Mouse (Mus musculus): ENCODE measurements around the gene Armc5. TPM values are rescaled to one million over a fixed set of nuclear protein-coding genes. Genes with fewer than 3 reads are reported as not detected.

The Armc5 gene
- polyA plus RNA-seq, 1 experiment from 2014 or later, result 12.8 TPM

- Histone ChIP-seq H3K4me2 (no peak overlapping the region), H3K9me3 (no peaks in the 10 kb centered on the region), H3K36me3 (peaks cover 15% of the 10 kb centered on the region), H3K9ac (no peak overlapping the region), H3K4me3 (no peak overlapping the region), H3K4me1 (peaks cover 10% of the 10 kb centered on the region), H3K27me3 (replicated peaks) (no peaks in the 10 kb centered on the region), H3K27ac (replicated peaks) (no peak overlapping the region)
- WGBS, result 63% methylated on average over 13 of the region's 13 CpGs
- no peak for ATAC-seq (ENCODE audit: extremely low read depth, insufficient number of reproducible peaks, low FRiP score, low TSS enrichment)
Measured at GRCm38 (mm10) chr7:128267391-128267790, 30.2 kb downstream of the Armc5 start.

- no peak for ATAC-seq (ENCODE audit: extremely low read depth, insufficient number of reproducible peaks, low FRiP score, low TSS enrichment)
- no peak overlapping the region for H3K4me2 ChIP-seq
- no peaks in the 10 kb centered on the region for H3K9me3 ChIP-seq
- H3K4me3 ChIP-seq, result no peak overlapping the region
- WGBS, result 80% methylated on average over 7 of the region's 7 CpGs
- H3K4me1 ChIP-seq, result peaks cover 10% of the 10 kb centered on the region
- H3K27ac ChIP-seq (replicated peaks), result no peak overlapping the region
- peaks cover 19% of the 10 kb centered on the region for H3K36me3 ChIP-seq
- no peak overlapping the region for H3K9ac ChIP-seq
- H3K27me3 ChIP-seq (replicated peaks), result no peaks in the 10 kb centered on the region
Measured at GRCm38 (mm10) chr7:128267813-128268212, 30.7 kb downstream of the Armc5 start.

GRCm38 (mm10) chr7:128270431-128270850 is 33.3 kb downstream of the Armc5 start:
- H3K4me1 ChIP-seq, result peaks cover 10% of the 10 kb centered on the region
- WGBS, result 30% methylated on average over 13 of the region's 13 CpGs
- ATAC-seq (ENCODE audit: extremely low read depth, insufficient number of reproducible peaks, low FRiP score, low TSS enrichment), result peak; percentile 47
- H3K4me3 ChIP-seq, result no peak overlapping the region
- H3K4me2 ChIP-seq, result peak overlapping the region; percentile 45
- no peaks in the 10 kb centered on the region for H3K27me3 ChIP-seq (replicated peaks)
- H3K36me3 ChIP-seq, result peaks cover 45% of the 10 kb centered on the region
- H3K9me3 ChIP-seq, result no peaks in the 10 kb centered on the region
- H3K27ac ChIP-seq (replicated peaks), result no peak overlapping the region
- H3K9ac ChIP-seq, result no peak overlapping the region

- H3K4me1 ChIP-seq, result peaks cover 10% of the 10 kb centered on the region
- H3K9me3 ChIP-seq, result no peaks in the 10 kb centered on the region
- peaks cover 56% of the 10 kb centered on the region for H3K36me3 ChIP-seq
- WGBS, result 90% methylated on average over 9 of the region's 9 CpGs
- H3K27ac ChIP-seq (replicated peaks), result no peak overlapping the region
- no peaks in the 10 kb centered on the region for H3K27me3 ChIP-seq (replicated peaks)
- H3K9ac ChIP-seq, result no peak overlapping the region
- ATAC-seq (ENCODE audit: extremely low read depth, insufficient number of reproducible peaks, low FRiP score, low TSS enrichment), result no peak
- H3K4me3 ChIP-seq, result no peak overlapping the region
- H3K4me2 ChIP-seq, result no peak overlapping the region
Measured at GRCm38 (mm10) chr7:128271496-128271895, 34.4 kb downstream of the Armc5 start.

- H3K4me2 ChIP-seq, result no peak overlapping the region
- H3K27ac ChIP-seq (replicated peaks), result no peak overlapping the region
- no peak overlapping the region for H3K9ac ChIP-seq
- H3K4me3 ChIP-seq, result no peak overlapping the region
- H3K4me1 ChIP-seq, result no peaks in the 10 kb centered on the region
- ATAC-seq (ENCODE audit: extremely low read depth, insufficient number of reproducible peaks, low FRiP score, low TSS enrichment), result no peak
- 89% methylated on average over 6 of the region's 6 CpGs for WGBS
- no peaks in the 10 kb centered on the region for H3K9me3 ChIP-seq
- H3K27me3 ChIP-seq (replicated peaks), result no peaks in the 10 kb centered on the region
- peaks cover 94% of the 10 kb centered on the region for H3K36me3 ChIP-seq
Measured at GRCm38 (mm10) chr7:128276051-128276450, 38.9 kb downstream of the Armc5 start.

- no peak overlapping the region for H3K9ac ChIP-seq
- H3K4me3 ChIP-seq, result no peak overlapping the region
- 86% methylated on average over 4 of the region's 4 CpGs for WGBS
- H3K27ac ChIP-seq (replicated peaks), result no peak overlapping the region
- no peak overlapping the region for H3K4me2 ChIP-seq
- peaks cover 14% of the 10 kb centered on the region for H3K4me1 ChIP-seq
- ATAC-seq (ENCODE audit: extremely low read depth, insufficient number of reproducible peaks, low FRiP score, low TSS enrichment), result no peak
- H3K36me3 ChIP-seq, result peaks cover 66% of the 10 kb centered on the region
- H3K27me3 ChIP-seq (replicated peaks), result no peaks in the 10 kb centered on the region
- H3K9me3 ChIP-seq, result no peaks in the 10 kb centered on the region
Measured at GRCm38 (mm10) chr7:128279750-128280149, 42.6 kb downstream of the Armc5 start.

- ATAC-seq (ENCODE audit: extremely low read depth, insufficient number of reproducible peaks, low FRiP score, low TSS enrichment), result no peak
- Histone ChIP-seq H3K4me1 (peaks cover 14% of the 10 kb centered on the region), H3K4me2 (no peak overlapping the region), H3K36me3 (peaks cover 65% of the 10 kb centered on the region), H3K9ac (no peak overlapping the region), H3K27me3 (replicated peaks) (no peaks in the 10 kb centered on the region), H3K4me3 (no peak overlapping the region), H3K9me3 (no peaks in the 10 kb centered on the region), H3K27ac (replicated peaks) (no peak overlapping the region)
- 74% methylated on average over 11 of the region's 11 CpGs for WGBS
Measured at GRCm38 (mm10) chr7:128281765-128282164, 44.6 kb downstream of the Armc5 start.

GRCm38 (mm10) chr7:128282532-128283244 is 45.5 kb downstream of the Armc5 start:
- no peak for ATAC-seq (ENCODE audit: extremely low read depth, insufficient number of reproducible peaks, low FRiP score, low TSS enrichment)
- H3K27ac ChIP-seq (replicated peaks), result peak overlapping the region; percentile 20; the same call in 1 of the 2 replicates

GRCm38 (mm10) chr7:128284047-128284446 is 46.9 kb downstream of the Armc5 start:
- Histone ChIP-seq H3K4me3 (no peak overlapping the region), H3K27ac (replicated peaks) (no peak overlapping the region), H3K4me1 (peaks cover 26% of the 10 kb centered on the region), H3K36me3 (peaks cover 63% of the 10 kb centered on the region), H3K27me3 (replicated peaks) (no peaks in the 10 kb centered on the region), H3K9ac (no peak overlapping the region), H3K4me2 (no peak overlapping the region), H3K9me3 (no peaks in the 10 kb centered on the region)
- 69% methylated on average over 5 of the region's 5 CpGs for WGBS
- ATAC-seq (ENCODE audit: extremely low read depth, insufficient number of reproducible peaks, low FRiP score, low TSS enrichment), result no peak

More at GRCm38 (mm10) chr7:128282532-128283244, 45.5 kb downstream of the Armc5 start:
- Histone ChIP-seq H3K9ac (0 out of 2 replicates have a peak overlapping the region, but pooled peaks have one; percentile 28), H3K4me2 (no peak overlapping the region), H3K4me3 (no peak overlapping the region), H3K4me1 (peaks cover 14% of the 10 kb centered on the region), H3K27me3 (replicated peaks) (no peaks in the 10 kb centered on the region), H3K36me3 (peaks cover 67% of the 10 kb centered on the region), H3K9me3 (no peaks in the 10 kb centered on the region)
- WGBS, result 30% methylated on average over 7 of the region's 7 CpGs

- H3K4me1 ChIP-seq, result peaks cover 36% of the 10 kb centered on the region
- no peak overlapping the region for H3K27ac ChIP-seq (replicated peaks)
- H3K4me3 ChIP-seq, result no peak overlapping the region
- no peaks in the 10 kb centered on the region for H3K27me3 ChIP-seq (replicated peaks)
- 85% methylated on average over 8 of the region's 8 CpGs for WGBS
- no peak overlapping the region for H3K4me2 ChIP-seq
- H3K9ac ChIP-seq, result no peak overlapping the region
- no peak for ATAC-seq (ENCODE audit: extremely low read depth, insufficient number of reproducible peaks, low FRiP score, low TSS enrichment)
- H3K9me3 ChIP-seq, result no peaks in the 10 kb centered on the region
- H3K36me3 ChIP-seq, result peaks cover 55% of the 10 kb centered on the region
Measured at GRCm38 (mm10) chr7:128285060-128285459, 47.9 kb downstream of the Armc5 start.

GRCm38 (mm10) chr7:128288923-128289544 is 51.9 kb downstream of the Armc5 start:
- H3K9me3 ChIP-seq, result no peaks in the 10 kb centered on the region
- peaks cover 66% of the 10 kb centered on the region for H3K36me3 ChIP-seq
- ATAC-seq (ENCODE audit: extremely low read depth, insufficient number of reproducible peaks, low FRiP score, low TSS enrichment), result peak; percentile 69
- H3K27me3 ChIP-seq (replicated peaks), result no peaks in the 10 kb centered on the region
- H3K4me2 ChIP-seq, result peak overlapping the region; percentile 60
- peaks cover 23% of the 10 kb centered on the region for H3K4me1 ChIP-seq
- H3K4me3 ChIP-seq, result peak overlapping the region; percentile 24; the same call in 1 of the 2 replicates
- 11% methylated on average over 9 of the region's 9 CpGs for WGBS
- H3K9ac ChIP-seq, result peak overlapping the region; percentile 70
- peak overlapping the region; percentile 80 for H3K27ac ChIP-seq (replicated peaks)
